Comparison of ENCODE assay signal across 10 mouse cellular contexts in genomic region chr1:91240685-91241084, GRCm38 (mm10). TPM values are rescaled to one million over a fixed set of nuclear protein-coding genes. Genes with fewer than 3 reads are reported as not detected.
DNase-seq lines count a peak whose midpoint lies in the region; ATAC-seq lines count a peak whose summit lies in the region.
"Had no signal": no experiment of that assay in that cellular context is flagged by ENCODE, and none has a peak within 500 bp of the region (broad histone marks: within the 10 kb centered on the region; RNA-seq: fewer than 3 reads in every experiment).

No protein-coding gene starts in this region.

- peak; percentile 68 to 84 for DNase-seq in lung, adult 18-20 months
- no peak for DNase-seq in lung, postnatal 10 days
- DNase-seq in adipocyte (ENCODE audit: low spot score) = peak; percentile 20
- no peak for DNase-seq in layer of hippocampus, adult 9-11 months
- no peak for DNase-seq in layer of hippocampus, adult 9-10 months (ENCODE audit: low spot score)
- DNase-seq in gastrocnemius, postnatal 4 days (ENCODE audit: low spot score in 2 of 2) = no peak
- DNase-seq: cerebellum, adult 9-10 months; kidney, postnatal 4 days had no signal

- peak; percentile 30 for ATAC-seq in granulocyte monocyte progenitor cell, adult 5-6 weeks (replicated peaks; ENCODE audit: poor library complexity, severe bottlenecking)
- ATAC-seq in megakaryocyte progenitor cell, adult 5-6 weeks (replicated peaks; ENCODE audit: poor library complexity) = peak; percentile 44; the same call in 1 of the 2 replicates

RNA-seq across cellular contexts. Expression of gene Ube2f, which starts 9.4 kb away (rescaled TPM):
- total RNA-seq in granulocyte monocyte progenitor cell, adult 5-6 weeks (2014; fragmentation: Nextera tagmentation) = 80.4 and 94.7 TPM in 2 replicates
- 40.4 and 50.5 TPM in 2 replicates for total RNA-seq in granulocyte monocyte progenitor cell, adult 5-6 weeks (2017)
- total RNA-seq in megakaryocyte progenitor cell, adult 5-6 weeks (2015) = 90.2 and 92.6 TPM in 2 replicates
- total RNA-seq in megakaryocyte progenitor cell, adult 5-6 weeks (2017) = 46.8 and 58.6 TPM in 2 replicates
- 10 to 100 TPM; 52.5 to 55.5 TPM for total RNA-seq in gastrocnemius, postnatal 4 days (2021)

RNA-seq across cellular contexts. Expression of gene Scly, which starts 57.5 kb away (rescaled TPM):
- total RNA-seq in granulocyte monocyte progenitor cell, adult 5-6 weeks (2014; fragmentation: Nextera tagmentation) = 31.6 and 39.5 TPM in 2 replicates
- total RNA-seq in granulocyte monocyte progenitor cell, adult 5-6 weeks (2017) = 20.9 and 21.8 TPM in 2 replicates
- total RNA-seq in megakaryocyte progenitor cell, adult 5-6 weeks (2015) = 19.8 and 20.0 TPM in 2 replicates
- 21.1 and 23.6 TPM in 2 replicates for total RNA-seq in megakaryocyte progenitor cell, adult 5-6 weeks (2017)
- total RNA-seq in gastrocnemius, postnatal 4 days (2021) = 10 to 100 TPM; 10.9 to 11.5 TPM

Comparison
In these comparisons a context has a peak if more than half of its experiments do, and no peak if none do; other contexts are left out.
1. DNase-seq: peak in lung, adult 18-20 months (2 of 2) and adipocyte (single experiment); none in lung, postnatal 10 days (single experiment), layer of hippocampus, adult 9-11 months (single experiment), layer of hippocampus, adult 9-10 months (single experiment) and gastrocnemius, postnatal 4 days (0 of 2).